Mouse (Mus musculus): ENCODE results near the gene Pnpla3.

- TF ChIP-seq POLR2A (IDR thresholded peaks at IDR 0.05; ENCODE audit: borderline replicate concordance, insufficient read depth, low read length) (no peak), CTCF (IDR thresholded peaks at IDR 0.05; ENCODE audit: borderline replicate concordance, insufficient read depth, low read depth, low read length) (no peak)
These were observed 57.1 kb downstream of the Pnpla3 start for GRCm38 (mm10) chr15:84224779-84225178.

Measured in cerebellum, adult 2 months (tissue).